Mouse (Mus musculus): ENCODE results near the gene Cnnm3. TPM values are rescaled to one million over a fixed set of nuclear protein-coding genes. Genes with fewer than 3 reads are reported as not detected.
"Not testable (repeated sequence)": the region's sequence is repeated elsewhere in the genome, so short reads cannot be mapped to it uniquely, and the experiment has no call there.

The Cnnm3 gene
- total RNA-seq, 2 experiments from 2014 or later, result 33.2 to 37.5 TPM

DNA sequence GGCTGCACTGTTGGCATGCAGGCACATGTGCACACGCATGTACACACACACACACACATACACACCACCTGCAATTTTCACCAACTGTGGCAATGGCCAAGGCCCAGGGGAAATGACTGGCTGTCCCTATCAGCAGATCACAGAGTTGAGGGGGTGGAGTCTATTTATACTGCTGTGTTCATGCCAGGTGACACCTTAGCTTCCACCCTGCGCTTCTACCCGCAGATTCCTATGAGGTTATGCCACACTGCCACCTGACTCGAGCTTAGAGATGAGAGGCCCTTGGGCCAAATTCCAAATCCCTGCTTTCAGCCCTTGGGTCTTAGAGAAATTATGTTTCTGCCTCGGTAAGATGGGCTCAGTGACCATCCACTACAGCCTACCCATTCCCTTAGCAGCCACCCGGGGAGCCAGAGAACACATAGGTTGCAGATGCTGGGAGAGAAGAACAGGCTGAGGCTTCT, 23.0 kb downstream of the Cnnm3 start:
- DNase-seq (ENCODE audit: extremely low spot score in 1 of 2, low spot score in 1 of 2), result no peak

DNA sequence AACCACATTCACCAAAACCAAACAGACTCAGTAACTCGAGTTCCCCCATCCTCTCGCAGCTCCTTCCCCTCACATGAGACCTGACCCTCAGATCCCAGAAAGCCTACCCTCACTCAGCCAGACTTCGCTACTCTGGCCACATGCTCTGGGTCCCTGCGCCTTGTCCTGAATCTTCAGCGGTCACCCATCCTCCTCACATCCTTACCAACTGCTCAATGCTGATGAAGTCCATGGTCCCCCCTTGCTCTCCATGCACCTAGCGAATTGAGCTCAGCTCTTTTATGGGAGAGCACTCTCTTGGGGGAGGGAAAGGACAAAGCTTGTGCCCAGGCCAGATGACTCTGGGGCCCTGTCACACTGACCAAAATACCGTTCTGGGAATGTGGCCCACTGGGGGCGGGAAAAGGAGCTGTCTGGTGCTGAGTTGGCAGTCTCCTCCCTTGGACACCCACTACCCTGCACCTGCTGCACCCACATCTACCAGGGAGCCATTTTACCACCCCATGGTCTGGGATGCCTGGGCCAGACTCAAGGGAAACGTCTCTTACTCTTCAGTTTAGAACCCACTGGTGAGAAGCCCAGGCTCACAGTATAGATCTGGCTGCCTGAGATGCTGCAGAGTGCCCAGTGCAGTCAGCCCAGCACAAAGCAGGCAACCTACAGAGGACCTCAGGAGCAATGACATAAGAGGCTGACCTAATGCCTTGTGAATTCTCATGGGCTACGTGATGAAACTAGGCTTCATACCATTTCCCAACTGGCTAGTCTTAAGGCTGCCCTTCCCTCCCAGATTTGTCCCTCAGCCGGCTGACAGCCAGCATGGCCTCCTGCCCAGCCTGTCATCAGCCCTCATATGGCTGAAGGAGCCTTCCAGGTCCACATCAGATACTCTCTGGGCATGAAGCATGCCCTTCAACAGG, 24.1 kb downstream of the Cnnm3 start:
- no peak for DNase-seq (ENCODE audit: extremely low spot score in 1 of 2, low spot score in 1 of 2)

DNA sequence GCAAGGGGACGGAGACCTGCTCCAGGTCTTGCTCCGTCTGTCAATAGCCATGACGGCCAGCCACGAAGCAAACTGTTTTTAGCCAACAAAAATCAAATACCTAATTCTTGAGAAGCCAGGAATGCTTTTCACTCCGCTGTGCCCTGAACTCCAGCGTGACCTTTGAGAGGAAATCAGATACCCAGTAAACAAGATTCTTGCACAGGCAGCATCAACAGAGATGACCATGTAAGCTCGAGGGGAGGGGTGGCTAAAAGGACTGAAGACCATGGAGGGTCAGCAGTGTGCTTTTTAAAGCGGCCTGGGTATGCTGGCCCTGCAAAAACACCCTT, 24.7 kb downstream of the Cnnm3 start:
- DNase-seq (ENCODE audit: extremely low spot score in 1 of 2, low spot score in 1 of 2), result no peak

- DNase-seq (ENCODE audit: extremely low spot score in 1 of 2, low spot score in 1 of 2), result not testable (repeated sequence)
Observed at GRCm38 (mm10) chr1:36536783-36537182, 25.1 kb downstream of the Cnnm3 start, which contains the start of gene Ankrd23. Ankrd23 (minus strand) TSS chr1:36536883.

DNA sequence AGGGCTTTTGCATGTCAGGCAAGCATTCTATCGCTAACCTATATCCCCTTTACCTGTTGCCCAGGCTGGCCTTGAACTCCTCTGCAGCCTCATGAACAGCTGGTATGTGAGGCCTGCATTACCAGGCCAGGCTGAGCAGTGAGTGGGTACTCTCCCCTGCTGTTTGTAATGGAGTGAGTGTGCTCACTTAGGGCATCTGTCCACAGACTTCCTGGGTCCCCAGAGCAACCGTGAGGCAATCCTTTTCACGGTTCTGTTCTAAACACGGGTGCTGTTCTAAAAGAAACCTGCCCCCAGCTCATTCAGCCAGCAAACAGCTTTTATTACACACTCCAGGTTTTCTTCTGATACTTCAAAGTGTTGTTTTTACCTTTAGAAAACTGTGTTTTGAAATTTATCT, 27.1 kb downstream of the Cnnm3 start:
- DNase-seq (ENCODE audit: extremely low spot score in 1 of 2, low spot score in 1 of 2), result no peak

DNA sequence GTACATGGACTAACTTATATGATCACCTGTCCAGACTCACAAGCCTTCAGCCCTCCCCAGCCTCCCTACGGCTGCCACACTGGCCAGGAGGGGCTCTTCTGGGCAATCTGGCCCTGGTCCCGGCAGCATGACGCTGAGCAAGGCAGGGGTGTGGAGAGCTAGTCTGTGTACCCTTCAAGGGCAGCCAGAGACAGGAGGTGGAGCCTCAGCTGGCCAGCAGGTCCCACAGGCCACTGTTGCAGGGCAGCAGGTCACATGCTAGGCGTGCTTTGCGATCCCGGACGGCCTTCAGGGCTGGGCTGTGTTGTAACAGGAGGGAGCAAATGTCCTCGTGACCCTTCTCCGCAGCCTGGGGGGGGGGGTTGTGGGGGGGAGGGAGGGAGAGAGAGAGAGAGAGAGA, 27.5 kb downstream of the Cnnm3 start, which contains the start of gene Gm42417:
Gene Gm42417 (minus strand): TSS at position 244 of the 400 bp plus-strand sequence.
- DNase-seq (ENCODE audit: extremely low spot score in 1 of 2, low spot score in 1 of 2), result no peak

- DNase-seq (ENCODE audit: extremely low spot score in 1 of 2, low spot score in 1 of 2), result no peak
Observed at GRCm38 (mm10) chr1:36540132-36540531, 28.5 kb downstream of the Cnnm3 start.

DNA sequence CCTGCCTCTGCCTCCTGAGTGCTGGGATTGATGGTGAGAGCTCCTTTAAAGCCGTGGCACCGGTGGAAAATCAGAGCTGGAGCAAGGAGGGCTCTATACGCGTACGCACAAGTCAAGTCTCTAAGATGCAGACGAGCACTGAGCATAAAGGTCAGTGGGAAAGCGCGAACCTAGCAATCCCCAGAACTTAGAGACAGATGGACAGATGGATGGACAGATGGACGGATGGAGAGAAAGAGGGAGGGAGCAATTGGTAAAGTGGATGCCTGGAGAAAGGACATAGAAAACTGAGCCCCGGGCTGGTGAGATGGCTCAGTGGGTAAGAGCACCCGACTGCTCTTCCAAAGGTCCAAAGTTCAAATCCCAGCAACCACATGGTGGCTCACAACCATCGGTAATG, 29.1 kb downstream of the Cnnm3 start:
- DNase-seq (ENCODE audit: extremely low spot score in 1 of 2, low spot score in 1 of 2), result no peak

- DNase-seq (ENCODE audit: extremely low spot score in 1 of 2, low spot score in 1 of 2), result no peak
Observed at GRCm38 (mm10) chr1:36541844-36542243, 30.2 kb downstream of the Cnnm3 start.

DNA sequence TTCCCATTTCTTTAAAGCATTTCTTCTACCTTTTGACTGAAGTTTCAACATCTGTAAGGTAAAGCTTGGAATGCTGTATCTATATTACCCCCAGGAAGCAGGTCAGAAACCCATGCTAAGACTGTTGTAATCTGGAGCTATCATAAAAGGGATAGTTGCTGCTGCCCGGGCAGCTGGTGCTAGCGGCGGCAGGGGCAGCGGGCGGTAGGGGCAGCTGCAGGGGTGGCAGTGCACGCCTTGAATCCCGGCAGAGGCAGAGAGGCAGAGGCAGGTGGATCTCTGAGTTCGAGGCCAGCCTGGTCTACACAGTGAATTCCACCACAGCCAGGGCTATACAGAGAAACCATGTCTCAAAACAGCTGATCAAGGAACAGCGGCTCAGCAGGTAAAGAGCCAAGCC, 31.3 kb downstream of the Cnnm3 start:
- DNase-seq (ENCODE audit: extremely low spot score in 1 of 2, low spot score in 1 of 2), result no peak

DNA sequence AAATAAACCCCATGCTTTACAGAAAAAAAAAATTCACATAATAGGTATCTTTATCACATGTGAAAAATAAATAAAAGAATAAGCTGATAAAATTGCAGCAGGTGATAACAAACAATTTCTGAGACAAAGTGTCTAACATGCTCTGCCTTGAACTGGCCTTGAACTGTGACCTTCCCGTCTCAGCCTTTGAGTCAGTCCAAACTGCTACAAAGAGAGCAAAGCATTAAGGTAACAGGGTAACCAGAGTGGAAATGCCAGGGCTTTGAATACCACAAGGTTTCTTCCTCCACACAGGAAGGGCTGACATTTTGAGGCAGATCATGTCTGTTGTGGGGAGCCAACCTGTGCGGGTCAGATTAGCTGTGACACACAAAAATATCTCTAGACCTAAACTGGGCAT, 33.7 kb downstream of the Cnnm3 start:
- DNase-seq (ENCODE audit: extremely low spot score in 1 of 2, low spot score in 1 of 2), result no peak

GRCm38 (mm10) chr1:36545845-36546600, 34.4 kb downstream of the Cnnm3 start:
- DNase-seq (ENCODE audit: extremely low spot score in 1 of 2, low spot score in 1 of 2), result no peak

DNA sequence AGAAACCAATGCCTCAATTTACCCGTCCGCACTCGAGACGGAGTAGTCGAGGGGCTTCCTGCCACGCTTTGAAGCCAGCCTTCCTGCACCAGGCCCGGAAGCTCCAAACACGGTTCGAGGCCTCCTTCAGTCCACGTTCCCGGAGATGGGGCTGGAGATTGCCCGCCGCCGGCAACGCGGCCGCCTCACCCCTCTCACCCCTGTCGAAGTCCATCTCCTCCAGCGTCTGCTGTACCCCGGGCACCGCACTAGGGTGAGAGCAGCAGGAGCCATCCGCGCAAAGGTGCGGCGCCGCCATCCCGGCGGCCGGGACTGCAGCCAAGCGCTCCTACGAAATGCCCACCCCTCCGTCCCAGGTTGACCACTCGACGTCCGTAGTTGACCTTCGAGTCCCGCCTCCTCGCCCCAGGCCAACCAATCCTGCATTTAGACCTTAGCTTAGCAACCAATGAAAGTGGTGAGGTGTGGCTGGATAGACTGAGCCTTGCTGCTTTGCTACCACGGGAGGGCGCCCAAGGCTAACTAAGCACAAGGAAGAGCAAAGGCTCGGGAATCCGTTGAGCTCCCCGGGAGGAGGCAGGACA, 35.3 kb downstream of the Cnnm3 start, which contains the start of gene Ankrd39:
Gene Ankrd39 (minus strand): TSS at position 558 of the 584 bp plus-strand sequence.
- DNase-seq (ENCODE audit: extremely low spot score in 1 of 2, low spot score in 1 of 2), result peak; percentile 82 to 92

DNA sequence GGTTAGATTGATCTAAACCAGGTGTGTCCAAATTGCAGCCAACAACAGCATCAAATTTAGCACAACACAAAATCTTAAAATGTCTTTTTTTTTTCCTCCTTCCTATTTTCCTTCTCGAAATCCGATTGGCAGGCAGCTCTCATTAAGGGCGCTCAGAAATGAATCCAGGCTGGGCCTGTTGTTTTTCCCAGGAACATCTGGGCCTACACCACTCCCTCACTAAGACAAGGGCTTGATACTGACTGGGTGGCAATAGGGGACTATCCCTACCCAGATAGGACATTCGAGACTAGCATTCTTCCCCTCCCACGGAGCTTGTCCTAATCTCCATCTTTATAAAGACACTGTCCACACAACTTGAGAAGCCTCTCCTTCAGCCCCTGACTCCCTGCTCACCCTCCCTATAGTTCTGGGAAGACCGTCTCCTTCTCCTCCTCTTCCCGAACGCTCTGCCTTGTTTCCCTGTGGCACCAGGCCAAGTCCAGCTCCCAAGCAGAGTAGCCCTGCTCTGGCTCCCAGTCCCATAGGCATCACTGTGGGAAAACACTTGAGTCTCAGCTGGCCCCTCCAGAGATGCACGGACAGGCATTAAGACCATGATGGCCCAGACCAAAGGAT, 36.4 kb downstream of the Cnnm3 start:
- peak in 1 of 2 experiments; percentile 43 for DNase-seq (ENCODE audit: extremely low spot score in 1 of 2, low spot score in 1 of 2)

DNA sequence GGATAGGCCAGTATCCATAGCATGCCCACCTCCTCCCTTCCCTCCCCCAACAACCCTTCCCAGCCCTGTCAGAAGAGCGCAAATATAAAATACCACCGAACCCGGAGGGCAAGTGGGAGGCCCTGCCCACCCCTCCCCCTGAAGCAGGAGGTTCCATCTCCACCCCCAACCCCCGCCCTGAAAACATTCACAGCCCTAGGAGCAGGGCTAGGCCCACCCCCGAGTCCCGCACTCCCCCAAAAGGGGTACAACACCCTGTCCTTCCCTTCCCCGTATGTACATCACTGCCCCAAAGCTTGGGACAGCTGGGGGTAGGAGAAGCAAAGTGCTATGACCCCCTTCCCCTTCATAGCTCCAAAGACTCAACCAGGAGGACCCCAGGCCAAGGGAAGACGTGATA, 37.1 kb downstream of the Cnnm3 start:
- no peak for DNase-seq (ENCODE audit: extremely low spot score in 1 of 2, low spot score in 1 of 2)

DNA sequence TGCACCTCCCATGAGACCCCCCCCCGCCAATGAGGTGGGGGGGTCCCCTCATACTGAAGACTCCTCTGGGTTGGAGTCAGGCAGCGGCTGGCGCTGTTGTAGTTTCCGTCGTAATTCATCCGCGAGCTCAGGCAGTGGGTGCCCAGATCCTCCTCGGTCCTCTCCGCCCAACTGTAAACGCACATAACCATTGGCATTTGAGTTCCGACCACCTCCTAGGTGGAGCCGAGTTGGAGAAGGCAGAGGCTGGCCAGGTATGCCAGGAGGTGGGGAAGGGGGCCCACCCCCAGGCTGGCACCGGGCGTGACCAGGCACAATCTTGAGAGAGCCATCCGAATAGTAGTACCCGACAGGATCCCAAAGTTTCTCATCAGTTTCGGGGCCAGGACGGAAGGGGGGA, 37.8 kb downstream of the Cnnm3 start:
- no peak for DNase-seq (ENCODE audit: extremely low spot score in 1 of 2, low spot score in 1 of 2)

- DNase-seq (ENCODE audit: extremely low spot score in 1 of 2, low spot score in 1 of 2), result no peak
Observed at GRCm38 (mm10) chr1:36550075-36550863, 38.6 kb downstream of the Cnnm3 start.

DNA sequence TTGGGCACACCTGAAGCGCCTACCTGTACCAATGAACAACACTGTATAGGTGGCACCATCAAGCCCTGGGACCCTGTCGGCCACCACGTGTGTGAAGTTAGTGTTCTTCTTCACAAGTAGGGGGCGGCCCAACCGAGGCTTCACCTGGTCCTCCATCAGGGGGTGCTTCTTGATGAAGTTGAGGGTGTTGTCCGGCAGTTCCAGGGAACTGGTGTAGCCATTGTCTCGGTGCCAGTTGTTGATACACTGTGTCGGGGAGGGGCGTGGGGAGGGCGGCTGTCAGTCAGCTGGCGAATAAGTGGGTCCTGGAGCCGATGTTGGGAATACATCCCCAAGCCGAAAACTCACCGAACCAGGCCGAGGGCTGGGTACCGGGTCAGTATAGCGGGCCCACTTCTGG, 40.2 kb downstream of the Cnnm3 start:
- no peak for DNase-seq (ENCODE audit: extremely low spot score in 1 of 2, low spot score in 1 of 2)

GRCm38 (mm10) chr1:36552506-36552905, 40.8 kb downstream of the Cnnm3 start:
- DNase-seq (ENCODE audit: extremely low spot score in 1 of 2, low spot score in 1 of 2), result no peak

All from layer of hippocampus, postnatal 25 days (tissue).